Mouse (Mus musculus) CH12.LX (cell line): Measurements from ENCODE around the gene Nxn.

ENCODE experiments used
- CHD2 ChIP-seq: IDR thresholded peaks from 2 replicates; pipeline ENCODE4 v1.6.1; 2011; ENCODE audit warnings: low read length, improper control_type of control experiment
- CTCF ChIP-seq, 2 experiments: IDR thresholded peaks in 1 of 2; conservative IDR thresholded peaks in 1 of 2; 2 replicates each; pipeline ENCODE4 v1.5.1; 2011 to 2012; ENCODE audit warnings: low read depth in 2 of 2, low read length in 2 of 2, improper control_type of control experiment in 1 of 2, inconsistent platforms in 1 of 2, mild to moderate bottlenecking in 1 of 2, moderate library complexity in 1 of 2
- EP300 ChIP-seq: IDR thresholded peaks from 2 replicates; pipeline ENCODE4 v1.6.1; 2011; ENCODE audit warnings: low read length, improper control_type of control experiment
- KAT2A ChIP-seq: IDR thresholded peaks from 2 replicates; pipeline ENCODE4 v1.6.1; 2012; ENCODE audit warnings: low read length, improper control_type of control experiment, inconsistent platforms; ENCODE audit not compliant: insufficient replicate concordance
- MEF2A ChIP-seq: IDR thresholded peaks from 2 replicates; pipeline ENCODE4 v1.6.1; 2014; ENCODE audit warnings: low read depth, mild to moderate bottlenecking, inconsistent platforms, low read length, improper control_type of control experiment, borderline replicate concordance
- POLR2A ChIP-seq: IDR thresholded peaks from 2 replicates; pipeline ENCODE4 v1.6.1; 2011; ENCODE audit warnings: low read depth, mild to moderate bottlenecking, improper control_type of control experiment, low read length
- POLR2AphosphoS2 ChIP-seq: IDR thresholded peaks from 2 replicates; pipeline ENCODE4 v1.6.1; 2011; ENCODE audit warnings: low read depth, low read length, improper control_type of control experiment
- RAD21 ChIP-seq: IDR thresholded peaks from 2 replicates; pipeline ENCODE4 v1.6.1; 2011; ENCODE audit warnings: low read depth, mild to moderate bottlenecking, low read length, improper control_type of control experiment, moderate library complexity
- RCOR1 ChIP-seq: conservative IDR thresholded peaks from 2 replicates; pipeline ENCODE4 v1.6.1; 2012; ENCODE audit warnings: low read depth, mild to moderate bottlenecking, inconsistent platforms, low read length, improper control_type of control experiment
- SMC3 ChIP-seq: IDR thresholded peaks from 2 replicates; pipeline ENCODE4 v1.6.1; 2011; ENCODE audit warnings: low read depth, low read length, improper control_type of control experiment
- USF1 ChIP-seq: IDR thresholded peaks from 2 replicates; pipeline ENCODE4 v1.6.1; 2014; ENCODE audit warnings: low read depth, mild to moderate bottlenecking, inconsistent platforms, low read length, improper control_type of control experiment
- ZNF384 ChIP-seq: IDR thresholded peaks from 2 replicates; pipeline ENCODE4 v1.6.1; 2012; ENCODE audit warnings: low read depth, low read length, improper control_type of control experiment, inconsistent platforms

DNA sequence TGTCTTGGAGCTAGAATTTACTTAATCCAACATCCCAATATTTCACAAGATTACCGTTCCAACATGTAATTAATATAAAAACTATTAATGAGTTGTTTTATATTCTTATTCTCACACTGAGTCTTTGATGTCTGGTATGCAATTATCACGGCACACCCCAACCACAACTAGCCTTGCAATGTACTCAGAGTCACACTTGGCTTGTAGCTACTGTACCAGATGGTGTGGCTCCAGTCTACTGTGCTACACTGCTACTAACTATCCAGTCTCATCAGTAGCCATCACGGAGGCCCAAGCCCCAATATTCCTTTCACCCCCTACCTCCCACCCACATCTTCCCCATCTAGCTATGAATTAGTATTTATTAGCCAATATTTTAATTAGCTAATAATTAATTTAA, 22.5 kb downstream of the Nxn start:
- no peak for TF ChIP-seq KAT2A
- no peak for TF ChIP-seq ZNF384
- no peak for TF ChIP-seq EP300
- no peak for TF ChIP-seq POLR2AphosphoS2
- TF ChIP-seq CTCF (conservative IDR thresholded peaks at IDR 0.05 in 1 of 2, IDR thresholded peaks at IDR 0.05 in 1 of 2; ENCODE audit: low read depth in 2 of 2, low read length in 2 of 2) = no peak
- no peak for TF ChIP-seq CHD2
- no peak for TF ChIP-seq RAD21
- TF ChIP-seq MEF2A = no peak
- TF ChIP-seq POLR2A = no peak
- TF ChIP-seq SMC3 = no peak
- TF ChIP-seq USF1 = no peak
- TF ChIP-seq RCOR1 = no peak
